Mouse (Mus musculus): ENCODE data around the gene C1qtnf2. TPM values are rescaled to one million over a fixed set of nuclear protein-coding genes. Genes with fewer than 3 reads are reported as not detected.

The C1qtnf2 gene
- total RNA-seq, 2 experiments from 2014 or later, result 27.9 to 31.1 TPM

GRCm38 (mm10) chr11:43483122-43483792 lies 9.2 kb downstream of the C1qtnf2 start:
- DNase-seq, result peak; percentile 45

GRCm38 (mm10) chr11:43484057-43484456 lies 10.0 kb downstream of the C1qtnf2 start:
- DNase-seq, result no peak

- no peak for DNase-seq
These were observed 10.6 kb downstream of the C1qtnf2 start for GRCm38 (mm10) chr11:43484652-43485051.

- DNase-seq, result no peak
These were observed 11.8 kb downstream of the C1qtnf2 start for GRCm38 (mm10) chr11:43485855-43486254.

GRCm38 (mm10) chr11:43492663-43493062 lies 18.6 kb downstream of the C1qtnf2 start:
- peak; percentile 84 for DNase-seq

- peak; percentile 70 for DNase-seq
These were observed 19.8 kb downstream of the C1qtnf2 start for GRCm38 (mm10) chr11:43493815-43494409.

GRCm38 (mm10) chr11:43495037-43495436 lies 21.0 kb downstream of the C1qtnf2 start:
- DNase-seq, result no peak

GRCm38 (mm10) chr11:43495532-43495931 lies 21.5 kb downstream of the C1qtnf2 start:
- DNase-seq, result peak; percentile 62

GRCm38 (mm10) chr11:43501256-43501655 lies 27.2 kb downstream of the C1qtnf2 start:
- DNase-seq, result no peak

GRCm38 (mm10) chr11:43505188-43505587 lies 31.1 kb downstream of the C1qtnf2 start:
- DNase-seq, result no peak

- no peak for DNase-seq
These were observed 33.9 kb downstream of the C1qtnf2 start for GRCm38 (mm10) chr11:43507976-43508375.

GRCm38 (mm10) chr11:43509878-43510277 lies 35.8 kb downstream of the C1qtnf2 start:
- no peak for DNase-seq

- DNase-seq, result no peak
These were observed 38.6 kb downstream of the C1qtnf2 start for GRCm38 (mm10) chr11:43512661-43513190.

GRCm38 (mm10) chr11:43516344-43517021 lies 42.4 kb downstream of the C1qtnf2 start:
- DNase-seq, result peak; percentile 38

- DNase-seq, result no peak
These were observed 43.6 kb downstream of the C1qtnf2 start for GRCm38 (mm10) chr11:43517641-43518040.

GRCm38 (mm10) chr11:43518086-43518485 lies 44.0 kb downstream of the C1qtnf2 start:
- no peak for DNase-seq

GRCm38 (mm10) chr11:43518821-43519220 lies 44.7 kb downstream of the C1qtnf2 start:
- no peak for DNase-seq

- DNase-seq, result no peak
These were observed 46.4 kb downstream of the C1qtnf2 start for GRCm38 (mm10) chr11:43520521-43520920.

GRCm38 (mm10) chr11:43528078-43528682 lies 54.1 kb downstream of the C1qtnf2 start:
- DNase-seq, result no peak

- DNase-seq, result peak; percentile 58
These were observed 54.8 kb downstream of the C1qtnf2 start, which contains the start of gene Ccnjl for GRCm38 (mm10) chr11:43528683-43529499. TSS of gene Ccnjl (plus strand) at chr11:43528784.

- DNase-seq, result no peak
These were observed 56.0 kb downstream of the C1qtnf2 start for GRCm38 (mm10) chr11:43530043-43530442.

GRCm38 (mm10) chr11:43531619-43532018 lies 57.5 kb downstream of the C1qtnf2 start:
- DNase-seq, result no peak
